In the genomic region with DNA sequence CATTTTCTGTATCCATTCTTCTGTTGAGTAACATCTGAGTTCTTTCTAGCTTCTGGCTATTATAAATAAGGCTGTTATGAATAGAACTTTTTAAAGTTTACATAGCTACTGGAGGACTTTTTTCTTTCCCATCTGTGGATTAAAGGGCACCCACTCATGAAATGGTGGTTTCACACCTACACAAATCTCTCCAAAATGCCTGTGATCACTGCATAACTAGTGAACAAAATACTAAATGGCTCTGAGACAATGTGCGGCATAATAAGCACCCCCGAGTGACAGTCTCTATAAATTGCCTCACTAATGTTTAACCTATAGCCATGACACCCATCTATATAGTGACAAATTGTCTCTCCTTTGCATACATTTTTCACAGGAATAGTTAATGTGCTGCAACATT, we compare ENCODE assay signal across 24 mouse cellular contexts. TPM values are rescaled to one million over a fixed set of nuclear protein-coding genes. Genes with fewer than 3 reads are reported as not detected.
"Had no signal": no experiment of that assay in that cellular context is flagged by ENCODE, and none has a peak within 500 bp of the region (broad histone marks: within the 10 kb centered on the region; RNA-seq: fewer than 3 reads in every experiment).

No protein-coding gene starts in this region.

- H3K27ac ChIP-seq: embryonic facial prominence, embryonic 10.5 days; embryonic facial prominence, embryonic 12.5 days; embryonic facial prominence, embryonic 13.5 days; embryonic facial prominence, embryonic 15.5 days; forebrain, embryonic 10.5 days; forebrain, embryonic 12.5 days; forebrain, embryonic 13.5 days; forebrain, embryonic 15.5 days; gastrocnemius, adult 2 months; heart, adult 2 months had no signal

- ATAC-seq: forebrain, embryonic 13.5 days; forebrain, embryonic 14.5 days; forebrain, embryonic 15.5 days; forebrain, embryonic 16.5 days; forebrain, postnatal 0 days had no signal

- DNase-seq: cerebellum, adult 8-10 months; embryo, embryonic 11 days; forebrain, postnatal 0 days; gastrocnemius, adult 2 months; gastrocnemius, postnatal 10 days; gastrocnemius, postnatal 14 days; gastrocnemius, postnatal 25 days; gastrocnemius, postnatal 36 days; heart, adult 11 months; heart, adult 18-20 months; heart, adult 2 months had no signal

- H3K4me3 ChIP-seq: embryonic facial prominence, embryonic 10.5 days; embryonic facial prominence, embryonic 12.5 days; embryonic facial prominence, embryonic 13.5 days; embryonic facial prominence, embryonic 15.5 days; erythroblast, embryonic 14.5 days; forebrain, embryonic 10.5 days; forebrain, embryonic 12.5 days; forebrain, embryonic 13.5 days; forebrain, embryonic 15.5 days; gastrocnemius, adult 2 months; heart, adult 2 months had no signal

RNA-seq across cellular contexts. Expression of gene Gria2, which starts 44.3 kb away (rescaled TPM):
- total RNA-seq: common myeloid progenitor, adult 5-6 weeks; granulocyte monocyte progenitor cell, adult 5-6 weeks had no signal
